Mouse (Mus musculus) heart, embryonic 13.5 days (tissue): ENCODE data around the gene Gm10306. TPM values are rescaled to one million over a fixed set of nuclear protein-coding genes. Genes with fewer than 3 reads are reported as not detected.

Experiments
- ATAC-seq: fragments of 200-750 bp; cut with Nextera tagmentation; 2 replicates; pipeline ENCODE4 v1.8.0; 2017; ENCODE audit warnings: moderate TSS enrichment; ENCODE audit not compliant: insufficient number of reproducible peaks, low FRiP score, low TSS enrichment; ENCODE audit errors: extremely low read depth
- H3K27ac ChIP-seq: fragments of 300-500 bp; sonication (generic); replicated peaks from 2 replicates; pipeline ENCODE4 v1.5.1; 2015; ENCODE audit warnings: moderate library complexity, mild to moderate bottlenecking, inconsistent platforms
- H3K27me3 ChIP-seq: fragments of 300-500 bp; sonication (generic); replicated peaks from 2 replicates; pipeline ENCODE4 v1.6.1; 2015; ENCODE audit warnings: mild to moderate bottlenecking, inconsistent platforms
- H3K36me3 ChIP-seq: fragments of 300-500 bp; sonication (generic); 2 replicates; pipeline ENCODE4 v1.6.1; 2015; ENCODE audit warnings: mild to moderate bottlenecking, inconsistent platforms
- H3K4me1 ChIP-seq: fragments of 300-500 bp; sonication (generic); 2 replicates; pipeline ENCODE4 v1.6.1; 2015; ENCODE audit warnings: inconsistent platforms
- H3K4me2 ChIP-seq: fragments of 300-500 bp; sonication (generic); 2 replicates; pipeline ENCODE4 v1.6.1; 2015; ENCODE audit warnings: inconsistent platforms, mild to moderate bottlenecking, moderate library complexity
- H3K4me3 ChIP-seq: fragments of 300-500 bp; sonication (generic); 2 replicates; pipeline ENCODE4 v1.5.1; 2015; ENCODE audit warnings: moderate library complexity, mild to moderate bottlenecking, inconsistent platforms
- H3K9ac ChIP-seq: fragments of 300-500 bp; sonication (generic); 2 replicates; pipeline ENCODE4 v1.6.1; 2015; ENCODE audit warnings: inconsistent platforms, mild to moderate bottlenecking, moderate library complexity
- H3K9me3 ChIP-seq: fragments of 300-500 bp; sonication (generic); 2 replicates; pipeline ENCODE4 v1.6.1; 2016; ENCODE audit warnings: inconsistent platforms
- WGBS: fragments of 180-500 bp; shearing (Covaris S2); methylation state at CpG from one replicate; pipeline ENCODE4 v1.1.7; 2015; ENCODE audit warnings: mixed read lengths; 5-methylcytosine and 5-hydroxymethylcytosine counted together
- polyA plus RNA-seq: library from polyadenylated mRNA; unstranded; fragments of >200 nt; fragmentation: Nextera tagmentation; extraction: Ambion mirVana; gene quantifications from 2 replicates; pipeline ENCODE4 v1.2.1, GENCODE M21; 2015

Gene Gm10306
- polyA plus RNA-seq, 1 experiment from 2014 or later, result not detected

DNA sequence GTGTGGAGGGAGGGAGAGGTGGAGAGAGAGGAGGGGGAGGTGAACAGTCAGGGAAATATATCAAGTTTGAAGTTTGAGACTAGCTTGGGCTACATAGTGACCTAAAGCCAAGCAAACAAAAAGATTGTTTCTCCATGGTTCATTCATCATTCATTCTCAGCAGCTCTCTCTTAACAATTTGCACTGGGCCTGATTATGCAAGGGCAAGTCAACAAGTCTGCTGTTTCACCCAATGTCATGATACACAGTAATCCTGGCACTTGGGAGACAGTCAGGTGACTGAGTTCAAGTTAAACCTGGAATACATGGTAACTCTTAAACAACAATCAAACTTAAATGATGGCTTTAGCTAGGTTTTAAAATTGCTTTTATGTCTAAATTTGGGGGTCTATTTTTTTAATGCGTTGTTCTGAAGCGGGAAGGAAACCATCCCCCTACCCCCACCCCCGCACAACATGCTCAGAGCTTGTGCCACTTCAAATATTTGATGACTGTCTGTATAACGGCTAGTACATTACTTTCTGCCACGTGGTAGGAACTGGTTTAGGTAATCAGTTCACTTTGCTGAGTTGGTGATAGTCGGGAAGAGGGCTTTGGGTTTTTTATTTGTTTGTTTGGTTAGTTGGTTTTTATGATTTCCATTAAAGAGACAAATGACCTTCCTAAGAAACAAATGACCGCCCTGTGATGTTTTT, 5.8 kb downstream of the Gm10306 start:
- H3K9me3 ChIP-seq, result no peaks in the 10 kb centered on the region
- WGBS, result 69% methylated on average over 7 of the region's 7 CpGs
- no peaks in the 10 kb centered on the region for H3K4me1 ChIP-seq

DNA sequence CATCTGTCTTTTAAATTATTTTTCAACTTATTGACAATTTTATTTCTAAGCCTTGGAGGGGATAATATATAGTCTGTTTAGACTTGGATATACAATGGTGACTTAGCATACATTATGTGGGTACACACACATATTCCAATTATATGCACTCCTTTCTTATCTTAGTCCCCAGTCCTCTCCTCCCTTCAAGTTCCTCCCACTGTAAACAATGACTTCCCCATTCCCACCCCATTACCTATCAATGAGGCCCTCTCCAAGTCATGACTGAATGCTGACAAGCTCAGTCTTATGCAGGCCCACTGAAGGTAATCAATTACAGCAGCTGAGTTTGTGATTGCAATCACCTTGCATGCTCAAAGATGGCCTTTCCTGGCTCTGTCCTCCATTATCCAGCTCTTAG, 8.0 kb downstream of the Gm10306 start:
- Histone ChIP-seq H3K4me1 (no peaks in the 10 kb centered on the region), H3K9ac (no peak overlapping the region), H3K9me3 (no peaks in the 10 kb centered on the region), H3K4me3 (no peak overlapping the region), H3K4me2 (no peak overlapping the region), H3K36me3 (peaks cover 19% of the 10 kb centered on the region), H3K27me3 (no peaks in the 10 kb centered on the region), H3K27ac (no peak overlapping the region)
- ATAC-seq, result no peak

More for the DNA sequence above, 5.8 kb downstream of the Gm10306 start:
- Histone ChIP-seq H3K4me3 (no peak overlapping the region), H3K27me3 (no peaks in the 10 kb centered on the region), H3K36me3 (peaks cover 6% of the 10 kb centered on the region), H3K9ac (no peak overlapping the region), H3K4me2 (no peak overlapping the region), H3K27ac (no peak overlapping the region)
- ATAC-seq, result no peak

- H3K4me2 ChIP-seq, result no peak overlapping the region
- ATAC-seq, result no peak
- H3K4me3 ChIP-seq, result no peak overlapping the region
- WGBS, result 88% methylated on average over 4 of the region's 4 CpGs
- no peaks in the 10 kb centered on the region for H3K4me1 ChIP-seq
- H3K27ac ChIP-seq, result no peak overlapping the region
- H3K9ac ChIP-seq, result no peak overlapping the region
- no peaks in the 10 kb centered on the region for H3K27me3 ChIP-seq
- no peaks in the 10 kb centered on the region for H3K9me3 ChIP-seq
- H3K36me3 ChIP-seq, result peaks cover 71% of the 10 kb centered on the region
Measured at GRCm38 (mm10) chr4:94572677-94573076, 16.3 kb downstream of the Gm10306 start.

GRCm38 (mm10) chr4:94591765-94592381, 35.5 kb downstream of the Gm10306 start:
- H3K9ac ChIP-seq, result no peak overlapping the region
- WGBS, result 63% methylated on average over 4 of the region's 4 CpGs
- no peaks in the 10 kb centered on the region for H3K9me3 ChIP-seq
- H3K4me1 ChIP-seq, result peaks cover 22% of the 10 kb centered on the region
- no peaks in the 10 kb centered on the region; the same call in 1 of the 2 replicates for H3K36me3 ChIP-seq
- H3K4me3 ChIP-seq, result no peak overlapping the region
- no peak overlapping the region for H3K27ac ChIP-seq
- no peaks in the 10 kb centered on the region for H3K27me3 ChIP-seq
- no peak for ATAC-seq
- no peak overlapping the region for H3K4me2 ChIP-seq

DNA sequence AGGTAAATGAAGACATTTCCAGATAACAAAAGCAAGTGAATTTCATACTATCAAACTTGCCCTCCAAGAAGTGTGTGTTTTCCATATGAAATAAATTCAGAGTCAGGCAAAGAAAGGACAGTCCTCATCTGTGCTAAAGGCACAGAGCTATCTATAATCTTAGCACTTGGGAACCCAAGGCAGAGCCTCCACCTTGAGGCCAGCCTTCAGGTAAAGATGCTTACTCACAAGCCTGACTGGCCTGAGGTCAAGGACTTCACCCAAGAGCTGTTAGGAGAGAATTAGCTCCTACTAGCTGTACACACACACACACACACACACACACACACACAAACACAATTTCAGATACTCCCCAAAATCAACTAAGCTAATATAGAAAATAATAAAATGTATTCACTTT, 36.4 kb downstream of the Gm10306 start:
- Histone ChIP-seq H3K27ac (no peak overlapping the region), H3K4me2 (no peak overlapping the region), H3K9ac (no peak overlapping the region), H3K36me3 (no peaks in the 10 kb centered on the region), H3K9me3 (no peaks in the 10 kb centered on the region), H3K27me3 (no peaks in the 10 kb centered on the region), H3K4me1 (peaks cover 22% of the 10 kb centered on the region), H3K4me3 (no peak overlapping the region)
- no peak for ATAC-seq

DNA sequence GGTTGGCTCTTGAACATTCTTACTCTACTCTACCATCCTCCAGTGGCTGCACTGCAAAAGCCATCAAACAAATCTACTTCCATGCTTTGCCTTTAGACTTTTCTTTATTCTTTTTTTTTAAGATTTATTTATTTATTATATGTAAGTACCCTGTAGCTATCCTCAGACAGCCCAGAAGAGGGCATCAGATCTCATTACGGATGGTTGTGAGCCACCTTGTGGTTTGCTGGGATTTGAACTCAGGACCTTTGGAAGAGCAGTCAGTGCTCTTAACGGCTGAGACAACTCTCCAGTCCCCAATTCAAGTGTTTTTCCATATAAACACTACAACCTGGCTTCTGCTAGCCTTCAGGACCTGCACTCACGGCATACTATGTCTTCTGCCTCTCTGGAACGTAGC, 45.0 kb downstream of the Gm10306 start:
- no peak for ATAC-seq
- H3K4me2 ChIP-seq, result peak overlapping the region; percentile 80
- no peaks in the 10 kb centered on the region for H3K27me3 ChIP-seq
- H3K4me1 ChIP-seq, result peaks cover 25% of the 10 kb centered on the region
- H3K36me3 ChIP-seq, result no peaks in the 10 kb centered on the region
- no peak overlapping the region for H3K27ac ChIP-seq
- 83% methylated on average over 4 of the region's 4 CpGs for WGBS
- no peak overlapping the region for H3K9ac ChIP-seq
- peak overlapping the region; percentile 100; the same call in 1 of the 2 replicates for H3K4me3 ChIP-seq
- H3K9me3 ChIP-seq, result no peaks in the 10 kb centered on the region

DNA sequence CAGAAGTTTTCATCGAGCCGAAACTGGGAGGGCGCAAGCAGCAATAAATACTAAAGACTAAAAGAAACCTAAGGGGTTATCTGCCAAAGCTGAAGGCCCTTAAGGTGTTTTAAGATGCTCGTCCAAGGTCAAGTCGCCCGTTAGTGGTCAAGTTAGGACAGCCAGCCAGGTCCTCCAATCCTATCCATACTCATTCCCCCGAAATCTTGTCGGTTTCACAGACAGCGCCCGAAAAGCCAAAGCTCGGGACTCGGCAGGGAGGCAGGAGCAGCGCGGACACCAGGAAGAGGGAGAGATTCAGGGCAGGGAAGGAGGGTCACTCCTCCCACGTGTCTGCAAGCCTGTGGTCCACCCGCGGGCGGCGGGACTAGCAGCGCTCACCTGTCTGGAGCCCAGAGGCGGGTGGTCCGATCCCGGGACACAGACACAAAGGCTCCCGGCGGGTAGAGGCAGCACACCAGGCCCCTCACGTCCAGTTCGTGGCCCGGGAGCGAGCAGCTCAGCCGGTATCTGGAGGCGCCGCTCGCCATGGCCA, 46.2 kb downstream of the Gm10306 start:
- peak; percentile 34; the same call in 1 of the 2 replicates for ATAC-seq
- Histone ChIP-seq H3K36me3 (no peaks in the 10 kb centered on the region), H3K27ac (peak overlapping the region; percentile 91), H3K27me3 (no peaks in the 10 kb centered on the region), H3K4me2 (peak overlapping the region; percentile 80), H3K4me3 (peak overlapping the region; percentile 100), H3K9me3 (no peaks in the 10 kb centered on the region), H3K9ac (peak overlapping the region; percentile 97), H3K4me1 (peaks cover 25% of the 10 kb centered on the region)
- WGBS, result under 1% methylated on average over 33 of the region's 33 CpGs

GRCm38 (mm10) chr4:94603031-94603629, 46.8 kb downstream of the Gm10306 start, which contains the start of gene Plaa:
Plaa (minus strand) TSS chr4:94603244.
- WGBS, result under 1% methylated on average over 61 of the region's 61 CpGs
- Histone ChIP-seq H3K27ac (peak within 1 kb of the TSS; percentile 91), H3K36me3 (no peaks in the 10 kb centered on the region), H3K4me3 (peak within 1 kb of the TSS; percentile 100), H3K4me2 (peak within 1 kb of the TSS; percentile 80), H3K9me3 (no peaks in the 10 kb centered on the region), H3K4me1 (peaks cover 25% of the 10 kb centered on the region), H3K27me3 (no peaks in the 10 kb centered on the region), H3K9ac (peak within 1 kb of the TSS; percentile 97)
- peak; percentile 97 for ATAC-seq

GRCm38 (mm10) chr4:94604452-94605019, 48.2 kb downstream of the Gm10306 start:
- Histone ChIP-seq H3K27me3 (no peaks in the 10 kb centered on the region), H3K9me3 (no peaks in the 10 kb centered on the region), H3K27ac (no peak overlapping the region), H3K4me3 (0 out of 2 replicates have a peak overlapping the region, but pooled peaks have one; percentile 100), H3K4me1 (peaks cover 25% of the 10 kb centered on the region), H3K4me2 (peak overlapping the region; percentile 80), H3K36me3 (no peaks in the 10 kb centered on the region), H3K9ac (no peak overlapping the region)
- WGBS, result 73% methylated on average over 2 of the region's 2 CpGs
- ATAC-seq, result no peak

DNA sequence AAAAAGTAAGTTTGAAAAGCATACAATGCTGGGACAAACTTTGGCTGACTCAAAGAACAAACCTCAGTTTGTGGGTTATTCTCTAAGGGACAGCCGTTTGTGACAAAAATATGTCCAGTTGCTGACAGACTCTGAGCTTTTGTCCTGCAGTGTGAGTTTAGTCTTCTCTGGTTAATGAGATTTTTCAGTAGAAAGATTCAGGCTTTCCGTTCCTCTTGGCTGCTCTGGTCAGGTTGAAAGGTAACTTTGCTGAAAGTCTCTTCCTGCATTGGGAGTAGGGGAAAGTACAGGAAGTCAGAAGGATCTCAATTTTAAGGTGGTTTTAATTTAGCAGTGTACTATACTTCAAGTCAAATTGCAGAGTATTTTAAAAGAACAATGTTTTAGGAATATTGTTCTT, 49.2 kb downstream of the Gm10306 start:
- Histone ChIP-seq H3K9ac (no peak overlapping the region), H3K4me1 (peaks cover 25% of the 10 kb centered on the region), H3K36me3 (no peaks in the 10 kb centered on the region), H3K27ac (no peak overlapping the region), H3K27me3 (no peaks in the 10 kb centered on the region), H3K4me2 (no peak overlapping the region), H3K9me3 (no peaks in the 10 kb centered on the region), H3K4me3 (no peak overlapping the region)
- 84% methylated on average over 2 of the region's 2 CpGs for WGBS
- ATAC-seq, result no peak
